Mouse (Mus musculus) stomach, embryonic 15.5 days (tissue): ENCODE measurements at regions not wholly inside any gene's neighbourhood (a gene's known extent, or its start where the extent isn't known, plus 50 kb on each side); places are given as distances from the start of the nearest gene placed in this dataset.
"Not testable (repeated sequence)": the region's sequence is repeated elsewhere in the genome, so short reads cannot be mapped to it uniquely, and the experiment has no call there.

ENCODE experiments used
- ATAC-seq: fragments of 200-750 bp; cut with Nextera tagmentation; 2 replicates; pipeline ENCODE4 v1.8.0; 2017; ENCODE audit warnings: low read depth, moderate number of reproducible peaks, moderate TSS enrichment; ENCODE audit not compliant: insufficient read depth, low FRiP score
- H3K27ac ChIP-seq: fragments of 300-500 bp; sonication (generic); 2 replicates; pipeline ENCODE4 v1.5.1; 2015; ENCODE audit warnings: mild to moderate bottlenecking, inconsistent platforms
- H3K27me3 ChIP-seq: fragments of 300-500 bp; sonication (generic); replicated peaks from 2 replicates; pipeline ENCODE4 v1.6.1; 2015; ENCODE audit warnings: inconsistent platforms
- H3K36me3 ChIP-seq: fragments of 300-500 bp; sonication (generic); 2 replicates; pipeline ENCODE4 v1.6.1; 2015; ENCODE audit warnings: inconsistent platforms
- H3K4me1 ChIP-seq: fragments of 300-500 bp; sonication (generic); 2 replicates; pipeline ENCODE4 v1.6.1; 2015; ENCODE audit warnings: inconsistent platforms
- H3K4me2 ChIP-seq: fragments of 300-500 bp; sonication (generic); 2 replicates; pipeline ENCODE4 v1.6.1; 2015; ENCODE audit warnings: mild to moderate bottlenecking, inconsistent platforms
- H3K4me3 ChIP-seq: fragments of 300-500 bp; sonication (generic); replicated peaks from 2 replicates; pipeline ENCODE4 v1.5.1; 2015; ENCODE audit warnings: inconsistent platforms
- H3K9ac ChIP-seq: fragments of 300-500 bp; sonication (generic); 2 replicates; pipeline ENCODE4 v1.6.1; 2015; ENCODE audit warnings: inconsistent platforms
- H3K9me3 ChIP-seq: fragments of 300-500 bp; sonication (generic); 2 replicates; pipeline ENCODE4 v1.6.1; 2016; ENCODE audit warnings: inconsistent platforms
- WGBS: fragments of 180-500 bp; shearing (Covaris S2); methylation state at CpG from one replicate; pipeline ENCODE4 v1.1.7; 2015; 5-methylcytosine and 5-hydroxymethylcytosine counted together

GRCm38 (mm10) chr17:47248053-47248452 is 120.6 kb upstream of the Mrps10 start:
- no peak for ATAC-seq
- H3K4me2 ChIP-seq: no peak overlapping the region
- H3K4me3 ChIP-seq: no peak overlapping the region
- H3K9ac ChIP-seq: no peak overlapping the region
- no peaks in the 10 kb centered on the region for H3K27me3 ChIP-seq
- 53% methylated on average over 3 of the region's 3 CpGs for WGBS
- H3K9me3 ChIP-seq: no peaks in the 10 kb centered on the region
- no peak overlapping the region for H3K27ac ChIP-seq
- H3K36me3 ChIP-seq: peaks cover 3% of the 10 kb centered on the region; the same call in 1 of the 2 replicates
- no peaks in the 10 kb centered on the region for H3K4me1 ChIP-seq

- Histone ChIP-seq H3K9me3 (no peaks in the 10 kb centered on the region), H3K27ac (no peak overlapping the region), H3K4me2 (no peak overlapping the region), H3K9ac (no peak overlapping the region), H3K27me3 (no peaks in the 10 kb centered on the region), H3K4me3 (no peak overlapping the region), H3K36me3 (peaks cover 3% of the 10 kb centered on the region; the same call in 1 of the 2 replicates), H3K4me1 (no peaks in the 10 kb centered on the region)
- ATAC-seq: no peak
- 73% methylated on average over 5 of the region's 5 CpGs for WGBS
Measured at GRCm38 (mm10) chr17:47247516-47247915, 121.2 kb upstream of the Mrps10 start.

DNA sequence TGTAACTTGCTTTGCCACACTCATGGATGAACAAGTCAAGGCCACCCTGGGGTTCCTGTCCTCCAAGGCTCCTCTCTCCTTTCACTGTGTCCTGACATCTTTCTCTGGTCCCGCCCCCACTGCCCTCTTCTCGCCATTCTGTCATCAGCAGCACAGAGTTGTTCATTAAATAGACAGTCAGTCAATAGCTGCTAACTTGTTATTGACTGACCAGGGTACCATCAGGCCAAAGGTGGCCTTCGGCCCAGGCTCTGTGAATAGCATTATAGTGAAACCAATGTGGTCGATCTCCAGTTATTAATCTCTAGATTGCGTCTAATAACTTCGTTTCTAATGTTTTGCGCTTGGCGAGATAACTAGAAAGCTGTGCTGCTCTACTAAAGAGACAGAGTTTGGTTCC is 122.1 kb upstream of the Mrps10 start:
- 88% methylated on average over 8 of the region's 8 CpGs for WGBS
- Histone ChIP-seq H3K9ac (no peak overlapping the region), H3K27ac (no peak overlapping the region), H3K4me2 (no peak overlapping the region), H3K9me3 (no peaks in the 10 kb centered on the region), H3K4me3 (no peak overlapping the region), H3K27me3 (no peaks in the 10 kb centered on the region), H3K36me3 (no peaks in the 10 kb centered on the region; the same call in 1 of the 2 replicates), H3K4me1 (no peaks in the 10 kb centered on the region)
- ATAC-seq: no peak

- ATAC-seq: no peak
- no peak overlapping the region for H3K27ac ChIP-seq
- no peaks in the 10 kb centered on the region for H3K27me3 ChIP-seq
- H3K4me2 ChIP-seq: no peak overlapping the region
- WGBS: 91% methylated on average over 9 of the region's 9 CpGs
- H3K4me1 ChIP-seq: no peaks in the 10 kb centered on the region
- H3K9ac ChIP-seq: no peak overlapping the region
- no peak overlapping the region for H3K4me3 ChIP-seq
- no peaks in the 10 kb centered on the region; the same call in 1 of the 2 replicates for H3K36me3 ChIP-seq
- H3K9me3 ChIP-seq: no peaks in the 10 kb centered on the region
Measured at GRCm38 (mm10) chr17:47245635-47246034, 123.1 kb upstream of the Mrps10 start.

DNA sequence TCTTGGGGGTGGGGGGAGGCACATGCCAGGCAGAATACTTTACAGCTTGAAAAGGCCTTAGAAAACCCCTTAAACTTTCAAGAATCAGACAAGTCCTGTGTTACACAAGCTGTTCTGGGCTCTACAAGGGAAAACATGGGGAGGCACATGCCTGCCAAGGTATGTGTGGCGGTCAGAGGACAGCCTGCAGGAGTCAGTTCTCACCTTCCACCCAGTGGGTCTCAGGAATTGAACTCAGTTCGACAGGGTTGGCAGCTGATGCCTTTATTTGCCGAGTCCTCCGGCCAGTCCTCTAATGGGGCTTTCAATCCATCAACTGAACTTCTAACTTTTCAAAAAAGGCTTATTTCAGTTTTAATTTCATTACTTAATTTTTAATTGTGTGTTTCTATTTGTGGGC is 129.6 kb upstream of the Mrps10 start:
- no peak overlapping the region for H3K4me2 ChIP-seq
- H3K27ac ChIP-seq: no peak overlapping the region
- H3K27me3 ChIP-seq: no peaks in the 10 kb centered on the region
- H3K9ac ChIP-seq: no peak overlapping the region
- no peaks in the 10 kb centered on the region for H3K9me3 ChIP-seq
- 92% methylated on average over 4 of the region's 4 CpGs for WGBS
- no peaks in the 10 kb centered on the region for H3K4me1 ChIP-seq
- no peak for ATAC-seq
- peaks cover 5% of the 10 kb centered on the region for H3K36me3 ChIP-seq
- no peak overlapping the region for H3K4me3 ChIP-seq

- H3K4me2 ChIP-seq, H3K9me3 ChIP-seq: not testable (repeated sequence)
- WGBS: 90% methylated on average over 3 of the region's 3 CpGs
Measured at GRCm38 (mm10) chr17:47237881-47238280, 130.8 kb upstream of the Mrps10 start.

DNA sequence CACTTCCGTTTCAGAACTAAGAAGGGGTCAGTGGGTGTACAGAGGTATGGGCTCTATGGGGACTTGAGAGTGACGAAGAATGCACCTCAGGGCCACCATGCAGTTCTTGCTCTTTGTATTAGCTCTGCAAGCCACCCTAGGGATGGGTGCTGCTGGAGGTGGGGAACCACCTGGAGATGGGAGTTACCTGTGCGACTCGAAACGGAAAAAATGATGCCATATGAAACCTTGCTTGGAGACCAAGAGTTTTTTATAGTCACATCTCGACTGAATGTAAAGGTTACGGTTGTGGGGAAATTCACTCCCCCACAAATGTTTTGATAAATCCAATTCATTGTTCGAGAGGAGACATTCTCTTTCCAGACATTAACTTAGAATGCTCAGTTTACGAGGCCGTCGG is 134.3 kb upstream of the Mrps10 start:
- Histone ChIP-seq H3K27me3 (no peaks in the 10 kb centered on the region), H3K27ac (no peak overlapping the region), H3K4me3 (no peak overlapping the region), H3K4me2 (no peak overlapping the region), H3K4me1 (no peaks in the 10 kb centered on the region), H3K36me3 (peaks cover 21% of the 10 kb centered on the region), H3K9me3 (no peaks in the 10 kb centered on the region), H3K9ac (no peak overlapping the region)
- ATAC-seq: no peak
- 87% methylated on average over 11 of the region's 11 CpGs for WGBS

More at GRCm38 (mm10) chr17:47237881-47238280, 130.8 kb upstream of the Mrps10 start:
- H3K9ac ChIP-seq, H3K27me3 ChIP-seq, H3K36me3 ChIP-seq, ATAC-seq, H3K27ac ChIP-seq, H3K4me3 ChIP-seq, H3K4me1 ChIP-seq: not testable (repeated sequence)

- no peak for ATAC-seq
- WGBS: 65% methylated on average over 8 of the region's 8 CpGs
- Histone ChIP-seq H3K4me1 (no peaks in the 10 kb centered on the region), H3K9me3 (no peaks in the 10 kb centered on the region), H3K27ac (no peak overlapping the region), H3K36me3 (peaks cover 21% of the 10 kb centered on the region), H3K27me3 (no peaks in the 10 kb centered on the region), H3K9ac (no peak overlapping the region), H3K4me3 (no peak overlapping the region), H3K4me2 (no peak overlapping the region)
Measured at GRCm38 (mm10) chr17:47233003-47233678, 135.5 kb upstream of the Mrps10 start.

- H3K27me3 ChIP-seq: no peaks in the 10 kb centered on the region
- ATAC-seq: no peak
- WGBS: 96% methylated on average over 10 of the region's 10 CpGs
Measured at GRCm38 (mm10) chr17:47230715-47231114, 138.0 kb upstream of the Mrps10 start.

GRCm38 (mm10) chr17:47226391-47226790 is 142.3 kb upstream of the Mrps10 start:
- H3K27ac ChIP-seq: peak overlapping the region; percentile 48; the same call in 1 of the 2 replicates
- H3K4me1 ChIP-seq: peaks cover 12% of the 10 kb centered on the region; the same call in 1 of the 2 replicates
- ATAC-seq: no peak
- H3K4me2 ChIP-seq: no peak overlapping the region
- H3K36me3 ChIP-seq: peaks cover 13% of the 10 kb centered on the region
- 80% methylated on average over 11 of the region's 11 CpGs for WGBS
- H3K4me3 ChIP-seq: no peak overlapping the region
- no peaks in the 10 kb centered on the region for H3K9me3 ChIP-seq
- H3K27me3 ChIP-seq: no peaks in the 10 kb centered on the region
- H3K9ac ChIP-seq: no peak overlapping the region

More at GRCm38 (mm10) chr17:47230715-47231114, 138.0 kb upstream of the Mrps10 start:
- H3K27ac ChIP-seq: no peak overlapping the region
- no peak overlapping the region for H3K9ac ChIP-seq
- peaks cover 8% of the 10 kb centered on the region; the same call in 1 of the 2 replicates for H3K4me1 ChIP-seq
- H3K4me2 ChIP-seq: no peak overlapping the region
- no peaks in the 10 kb centered on the region for H3K9me3 ChIP-seq
- H3K4me3 ChIP-seq: no peak overlapping the region
- peaks cover 17% of the 10 kb centered on the region for H3K36me3 ChIP-seq

- no peak overlapping the region for H3K4me3 ChIP-seq
- H3K4me1 ChIP-seq: peaks cover 12% of the 10 kb centered on the region; the same call in 1 of the 2 replicates
- ATAC-seq: no peak
- H3K4me2 ChIP-seq: 0 out of 2 replicates have a peak overlapping the region, but pooled peaks have one; percentile 1
- no peak overlapping the region for H3K9ac ChIP-seq
- 54% methylated on average over 18 of the region's 18 CpGs for WGBS
- H3K36me3 ChIP-seq: peaks cover 6% of the 10 kb centered on the region
- H3K27me3 ChIP-seq: no peaks in the 10 kb centered on the region
- H3K9me3 ChIP-seq: no peaks in the 10 kb centered on the region
- peak overlapping the region; percentile 48; the same call in 1 of the 2 replicates for H3K27ac ChIP-seq
Measured at GRCm38 (mm10) chr17:47225306-47226269, 143.1 kb upstream of the Mrps10 start.
